Mouse (Mus musculus) CH12.LX (cell line): ENCODE measurements around the gene Pcdh9.

ENCODE experiments used
- CTCF ChIP-seq, 2 experiments: IDR thresholded peaks in 1 of 2; conservative IDR thresholded peaks in 1 of 2; 2 replicates each; pipeline ENCODE4 v1.5.1; 2011 to 2012; ENCODE audit warnings: low read depth in 2 of 2, low read length in 2 of 2, improper control_type of control experiment in 1 of 2, inconsistent platforms in 1 of 2, mild to moderate bottlenecking in 1 of 2, moderate library complexity in 1 of 2
- E2F4 ChIP-seq: IDR thresholded peaks from 2 replicates; pipeline ENCODE4 v1.6.1; 2011; ENCODE audit warnings: low read depth, low read length, improper control_type of control experiment; ENCODE audit not compliant: insufficient replicate concordance
- EP300 ChIP-seq: IDR thresholded peaks from 2 replicates; pipeline ENCODE4 v1.6.1; 2011; ENCODE audit warnings: low read length, improper control_type of control experiment
- IRF4 ChIP-seq: IDR thresholded peaks from 2 replicates; pipeline ENCODE4 v1.6.1; 2014; ENCODE audit warnings: low read depth, mild to moderate bottlenecking, inconsistent platforms, low read length, improper control_type of control experiment
- MAFK ChIP-seq: IDR thresholded peaks from 2 replicates; pipeline ENCODE4 v1.6.1; 2011; ENCODE audit warnings: low read length, improper control_type of control experiment; ENCODE audit not compliant: insufficient replicate concordance
- MEF2A ChIP-seq: IDR thresholded peaks from 2 replicates; pipeline ENCODE4 v1.6.1; 2014; ENCODE audit warnings: low read depth, mild to moderate bottlenecking, inconsistent platforms, low read length, improper control_type of control experiment, borderline replicate concordance
- MYC ChIP-seq: IDR thresholded peaks from 2 replicates; pipeline ENCODE4 v1.6.1; 2011; ENCODE audit warnings: low read depth, mild to moderate bottlenecking, improper control_type of control experiment, low read length
- POLR2A ChIP-seq: IDR thresholded peaks from 2 replicates; pipeline ENCODE4 v1.6.1; 2011; ENCODE audit warnings: low read depth, mild to moderate bottlenecking, improper control_type of control experiment, low read length

DNA sequence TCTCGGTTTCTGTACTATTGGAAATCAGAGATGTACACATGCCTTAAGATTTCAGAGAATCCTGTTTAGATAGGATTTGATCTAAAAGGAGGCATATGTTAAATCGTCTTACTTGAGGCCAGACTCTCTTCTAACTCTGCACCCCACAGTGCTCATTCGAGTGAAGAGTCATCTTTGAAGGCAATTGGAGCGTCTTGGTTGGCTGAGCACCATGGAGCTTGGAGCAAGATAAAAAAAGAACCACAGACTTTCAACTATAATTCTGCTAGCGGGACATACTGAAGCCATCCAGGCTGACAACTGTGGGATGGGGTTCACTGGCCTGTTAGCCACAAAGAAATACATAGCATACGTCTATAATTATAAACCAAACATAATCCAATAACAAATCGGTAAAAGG is 541.3 kb downstream of the Pcdh9 start:
- TF ChIP-seq EP300 (no peak), POLR2A (no peak), CTCF (conservative IDR thresholded peaks at IDR 0.05 in 1 of 2, IDR thresholded peaks at IDR 0.05 in 1 of 2; ENCODE audit: low read depth in 2 of 2, low read length in 2 of 2) (no peak), MAFK (no peak), E2F4 (no peak), MYC (no peak), MEF2A (no peak), IRF4 (no peak)
